Mouse (Mus musculus) hindbrain, embryonic 12.5 days (tissue): ENCODE data around the gene Tll2. TPM values are rescaled to one million over a fixed set of nuclear protein-coding genes. Genes with fewer than 3 reads are reported as not detected.
A peak's percentile ranks its signal among the peaks of the same experiment; 100 is the strongest.

Experiments
- ATAC-seq: fragments of 200-750 bp; cut with Nextera tagmentation; 2 replicates; pipeline ENCODE4 v1.8.0; 2017; ENCODE audit warnings: moderate TSS enrichment; ENCODE audit not compliant: low FRiP score
- H3K27ac ChIP-seq: fragments of 300-500 bp; sonication (generic); 2 replicates; pipeline ENCODE4 v1.5.1; 2016; ENCODE audit warnings: mild to moderate bottlenecking
- H3K27me3 ChIP-seq: fragments of 300-500 bp; sonication (generic); 2 replicates; pipeline ENCODE4 v1.6.1; 2016; ENCODE audit warnings: mild to moderate bottlenecking
- H3K36me3 ChIP-seq: fragments of 300-500 bp; sonication (generic); 2 replicates; pipeline ENCODE4 v1.6.1; 2016; ENCODE audit warnings: mild to moderate bottlenecking
- H3K4me1 ChIP-seq: fragments of 300-500 bp; sonication (generic); 2 replicates; pipeline ENCODE4 v1.6.1; 2016
- H3K4me2 ChIP-seq: fragments of 300-500 bp; sonication (generic); replicated peaks from 2 replicates; pipeline ENCODE4 v1.6.1; 2016; ENCODE audit warnings: mild to moderate bottlenecking
- H3K4me3 ChIP-seq: fragments of 300-500 bp; sonication (generic); 2 replicates; pipeline ENCODE4 v1.5.1; 2016; ENCODE audit warnings: mild to moderate bottlenecking
- H3K9ac ChIP-seq: fragments of 300-500 bp; sonication (generic); 2 replicates; pipeline ENCODE4 v1.6.1; 2016; ENCODE audit warnings: mild to moderate bottlenecking, moderate library complexity
- H3K9me3 ChIP-seq: fragments of 300-500 bp; sonication (generic); replicated peaks from 2 replicates; pipeline ENCODE4 v1.6.1; 2016; ENCODE audit warnings: mild to moderate bottlenecking
- WGBS: fragments of 180-500 bp; shearing (Covaris S2); methylation state at CpG from one replicate; pipeline ENCODE4 v1.1.7; 2016; 5-methylcytosine and 5-hydroxymethylcytosine counted together
- polyA plus RNA-seq: library from polyadenylated mRNA; unstranded; fragments of >200 nt; fragmentation: Nextera tagmentation; extraction: Ambion mirVana; gene quantifications from 2 replicates; pipeline ENCODE4 v1.2.1, GENCODE M21; 2016

Gene Tll2
- polyA plus RNA-seq, 1 experiment from 2014 or later: 0.66 TPM

DNA sequence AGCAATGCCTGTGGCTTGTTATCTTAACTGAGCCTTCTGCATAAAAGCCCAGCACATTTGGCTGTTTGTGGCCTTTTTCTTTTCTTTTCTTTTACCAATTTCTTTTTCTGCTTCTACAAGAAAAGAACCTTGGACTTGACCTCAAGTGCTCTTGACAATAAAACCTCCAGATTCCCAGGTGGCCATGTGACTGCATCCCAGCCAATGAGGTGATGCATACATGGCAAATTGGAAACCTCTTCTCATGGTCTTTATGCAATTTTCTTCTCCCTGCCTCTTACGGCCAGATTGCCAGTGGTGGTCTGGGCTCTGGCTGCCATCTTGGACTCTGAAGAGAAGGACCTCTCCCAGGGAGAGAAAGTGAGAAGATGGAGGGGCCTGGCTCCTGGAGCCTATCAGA is 13.3 kb downstream of the Tll2 start:
- H3K27ac ChIP-seq: no peak overlapping the region
- H3K4me1 ChIP-seq: peaks cover 15% of the 10 kb centered on the region
- H3K9me3 ChIP-seq: no peaks in the 10 kb centered on the region
- no peaks in the 10 kb centered on the region for H3K27me3 ChIP-seq
- H3K9ac ChIP-seq: no peak overlapping the region
- H3K36me3 ChIP-seq: no peaks in the 10 kb centered on the region
- ATAC-seq: no peak
- WGBS: 85% methylated on average over 1 of the region's 1 CpGs
- H3K4me2 ChIP-seq: no peak overlapping the region
- no peak overlapping the region for H3K4me3 ChIP-seq

DNA sequence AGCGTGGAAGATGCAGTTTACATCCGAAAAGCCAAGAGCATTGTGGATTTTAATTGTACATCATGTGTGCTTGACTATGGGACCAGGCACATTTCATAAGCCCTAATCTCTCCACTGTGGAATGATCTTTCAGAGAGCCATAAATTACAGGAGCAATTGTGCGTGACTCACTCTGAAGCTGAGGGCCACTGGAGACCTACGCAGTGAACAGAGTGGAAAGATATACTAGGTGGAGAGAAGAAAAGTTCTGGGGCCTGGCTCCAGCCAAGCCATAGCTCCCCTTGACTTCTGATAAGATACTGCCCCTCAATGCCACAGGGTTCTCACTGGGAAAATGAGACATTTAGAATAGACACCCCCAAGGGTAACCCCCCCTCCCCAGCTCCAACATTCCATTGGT is 13.7 kb downstream of the Tll2 start:
- no peak overlapping the region for H3K27ac ChIP-seq
- H3K4me1 ChIP-seq: peaks cover 15% of the 10 kb centered on the region
- no peak overlapping the region for H3K9ac ChIP-seq
- no peaks in the 10 kb centered on the region for H3K36me3 ChIP-seq
- no peaks in the 10 kb centered on the region for H3K27me3 ChIP-seq
- WGBS: 89% methylated on average over 4 of the region's 4 CpGs
- no peak overlapping the region for H3K4me2 ChIP-seq
- ATAC-seq: no peak
- no peaks in the 10 kb centered on the region for H3K9me3 ChIP-seq
- H3K4me3 ChIP-seq: no peak overlapping the region

DNA sequence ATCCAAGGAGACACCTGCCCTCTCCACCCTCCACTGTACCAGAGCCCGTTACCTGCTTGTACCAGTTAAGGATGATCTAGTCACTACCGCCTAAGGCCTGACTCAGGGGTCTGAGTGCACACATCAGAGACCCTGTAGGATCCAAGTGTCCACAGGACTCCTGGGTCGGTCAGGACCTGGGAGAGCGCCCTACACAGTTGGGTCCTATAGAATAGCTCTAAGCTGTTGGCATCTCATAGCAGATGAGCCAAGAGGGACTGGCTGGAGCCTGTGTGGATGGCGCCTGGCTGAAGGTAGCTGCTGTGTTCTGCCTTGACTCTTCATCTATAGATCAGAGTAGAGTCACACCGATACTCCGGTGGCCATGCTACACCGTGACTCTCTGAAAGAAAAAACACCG is 14.9 kb downstream of the Tll2 start:
- Histone ChIP-seq H3K4me1 (peaks cover 15% of the 10 kb centered on the region), H3K4me2 (no peak overlapping the region), H3K4me3 (no peak overlapping the region), H3K27me3 (no peaks in the 10 kb centered on the region), H3K36me3 (no peaks in the 10 kb centered on the region), H3K27ac (no peak overlapping the region), H3K9me3 (no peaks in the 10 kb centered on the region), H3K9ac (no peak overlapping the region)
- 79% methylated on average over 9 of the region's 9 CpGs for WGBS
- peak; percentile 44; the same call in 1 of the 2 replicates for ATAC-seq

GRCm38 (mm10) chr19:41190876-41191434 is 15.7 kb downstream of the Tll2 start:
- H3K27me3 ChIP-seq: no peaks in the 10 kb centered on the region
- H3K4me3 ChIP-seq: no peak overlapping the region
- H3K9me3 ChIP-seq: no peaks in the 10 kb centered on the region
- no peak overlapping the region for H3K9ac ChIP-seq
- 30% methylated on average over 6 of the region's 6 CpGs for WGBS
- H3K4me1 ChIP-seq: peaks cover 15% of the 10 kb centered on the region
- ATAC-seq: peak; percentile 84
- H3K4me2 ChIP-seq: no peak overlapping the region
- no peaks in the 10 kb centered on the region for H3K36me3 ChIP-seq
- H3K27ac ChIP-seq: no peak overlapping the region

GRCm38 (mm10) chr19:41177331-41177730 is 29.3 kb downstream of the Tll2 start:
- Histone ChIP-seq H3K27me3 (0 out of 2 replicates have a peak, but pooled peaks cover 2% of the 10 kb centered on the region), H3K4me1 (no peaks in the 10 kb centered on the region), H3K9ac (no peak overlapping the region), H3K4me2 (no peak overlapping the region), H3K36me3 (no peaks in the 10 kb centered on the region), H3K9me3 (no peaks in the 10 kb centered on the region), H3K27ac (no peak overlapping the region), H3K4me3 (no peak overlapping the region)
- WGBS: 49% methylated on average over 6 of the region's 6 CpGs
- no peak for ATAC-seq

GRCm38 (mm10) chr19:41176881-41177280 is 29.8 kb downstream of the Tll2 start:
- Histone ChIP-seq H3K36me3 (no peaks in the 10 kb centered on the region), H3K27ac (no peak overlapping the region), H3K4me2 (no peak overlapping the region), H3K9me3 (no peaks in the 10 kb centered on the region), H3K27me3 (0 out of 2 replicates have a peak, but pooled peaks cover 2% of the 10 kb centered on the region), H3K4me1 (no peaks in the 10 kb centered on the region), H3K9ac (no peak overlapping the region), H3K4me3 (no peak overlapping the region)
- 75% methylated on average over 2 of the region's 2 CpGs for WGBS
- ATAC-seq: no peak

DNA sequence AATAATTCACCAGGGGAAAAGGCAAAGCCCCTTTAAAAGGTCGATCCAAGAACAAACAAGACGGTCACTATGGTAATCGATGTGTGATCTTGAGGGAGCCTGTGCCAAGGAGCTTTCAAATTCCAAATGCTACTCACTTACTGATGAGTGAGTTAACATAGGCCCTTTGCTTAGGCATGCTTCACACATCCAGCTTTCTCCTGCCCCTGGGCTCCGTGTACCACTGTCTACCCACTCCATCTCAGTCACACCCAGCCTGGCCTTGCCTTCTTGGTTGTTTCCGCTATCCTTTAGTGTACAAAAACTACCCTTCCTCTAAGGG is 40.8 kb downstream of the Tll2 start:
- Histone ChIP-seq H3K27me3 (peaks cover 4% of the 10 kb centered on the region; the same call in 1 of the 2 replicates), H3K4me1 (peaks cover 22% of the 10 kb centered on the region), H3K9ac (no peak overlapping the region), H3K27ac (no peak overlapping the region), H3K9me3 (no peaks in the 10 kb centered on the region), H3K4me2 (no peak overlapping the region), H3K4me3 (no peak overlapping the region), H3K36me3 (no peaks in the 10 kb centered on the region)
- WGBS: 74% methylated on average over 5 of the region's 5 CpGs
- ATAC-seq: no peak

DNA sequence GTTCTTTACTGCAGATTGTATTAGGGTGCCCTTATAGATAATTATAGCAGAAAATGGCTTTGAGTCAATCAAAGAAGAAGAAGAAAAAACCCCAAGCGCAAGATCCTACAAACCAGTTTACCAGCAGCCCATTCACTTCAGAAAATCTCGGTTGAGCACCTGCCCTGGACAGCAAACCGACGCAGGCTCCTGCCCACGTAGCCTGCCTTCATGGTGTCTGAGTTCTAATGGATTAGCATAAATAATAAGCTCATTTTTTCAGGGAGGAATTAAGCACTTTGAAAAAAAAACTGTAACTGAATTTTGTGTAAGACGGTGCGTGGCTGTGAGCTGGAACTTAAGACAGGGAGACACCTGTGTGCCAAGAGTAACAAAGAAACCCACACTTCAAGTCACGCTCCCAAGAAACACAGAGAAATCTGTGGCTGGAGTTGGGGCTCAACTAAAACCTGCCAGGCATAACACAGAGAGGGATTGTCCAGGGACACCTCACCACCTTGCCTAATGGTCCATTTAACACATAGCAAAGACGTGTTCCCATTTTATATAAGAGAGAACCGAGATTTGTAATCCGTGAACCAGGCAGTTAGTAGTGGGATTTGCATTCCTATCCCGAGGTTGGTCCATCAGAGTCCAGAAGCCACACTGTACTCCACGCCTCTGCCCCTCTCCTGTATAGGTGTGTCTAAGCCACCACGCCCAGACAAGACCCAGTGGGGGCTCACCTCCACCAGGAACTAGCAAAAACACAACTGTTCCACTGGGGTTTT is 41.3 kb downstream of the Tll2 start:
- Histone ChIP-seq H3K9me3 (no peaks in the 10 kb centered on the region), H3K27me3 (peaks cover 4% of the 10 kb centered on the region; the same call in 1 of the 2 replicates), H3K4me2 (no peak overlapping the region), H3K9ac (no peak overlapping the region), H3K4me3 (no peak overlapping the region), H3K36me3 (no peaks in the 10 kb centered on the region), H3K27ac (peak overlapping the region; percentile 30), H3K4me1 (peaks cover 25% of the 10 kb centered on the region)
- peak; percentile 46; the same call in 1 of the 2 replicates for ATAC-seq
- WGBS: 63% methylated on average over 14 of the region's 14 CpGs

DNA sequence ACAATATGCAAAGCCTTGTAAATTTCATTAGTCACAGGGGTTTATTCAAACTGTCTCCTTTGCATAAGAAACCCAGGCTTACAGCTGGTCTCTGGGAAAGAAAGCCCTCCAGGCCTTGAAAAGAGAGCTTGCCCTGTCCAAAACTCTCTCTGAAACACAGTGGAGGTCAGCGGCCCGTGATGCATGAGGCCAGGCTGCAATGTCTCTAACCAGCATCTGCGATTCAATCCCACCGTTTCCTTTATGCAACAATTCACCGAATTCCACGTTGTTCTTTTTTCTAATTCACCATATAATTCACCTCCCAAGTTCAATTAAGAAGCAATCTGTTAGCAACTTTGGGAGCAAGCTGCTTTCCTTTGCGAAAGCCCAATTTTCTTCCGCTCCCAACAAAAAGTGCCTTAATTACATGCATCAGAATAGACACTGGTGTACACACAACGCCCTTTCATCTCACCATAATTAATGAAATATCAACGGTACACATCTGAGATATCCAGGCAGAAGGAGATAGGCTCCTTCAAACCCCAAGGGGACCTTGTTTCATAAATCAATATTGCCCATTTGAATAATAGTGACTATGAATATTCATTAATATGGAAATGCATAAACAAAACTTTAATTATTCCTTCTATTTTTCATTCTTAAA is 42.1 kb downstream of the Tll2 start:
- H3K27me3 ChIP-seq: peaks cover 4% of the 10 kb centered on the region; the same call in 1 of the 2 replicates

GRCm38 (mm10) chr19:41160388-41160787 is 46.2 kb downstream of the Tll2 start:
- H3K9ac ChIP-seq: no peak overlapping the region
- peaks cover 4% of the 10 kb centered on the region; the same call in 1 of the 2 replicates for H3K27me3 ChIP-seq
- 50% methylated on average over 14 of the region's 14 CpGs for WGBS
- no peaks in the 10 kb centered on the region for H3K36me3 ChIP-seq
- H3K4me2 ChIP-seq: no peak overlapping the region
- no peak for ATAC-seq
- H3K27ac ChIP-seq: no peak overlapping the region
- peaks cover 19% of the 10 kb centered on the region for H3K4me1 ChIP-seq
- H3K4me3 ChIP-seq: no peak overlapping the region
- no peaks in the 10 kb centered on the region for H3K9me3 ChIP-seq

More for the DNA sequence above, 42.1 kb downstream of the Tll2 start:
- Histone ChIP-seq H3K9ac (no peak overlapping the region), H3K4me2 (no peak overlapping the region), H3K36me3 (no peaks in the 10 kb centered on the region), H3K4me1 (peaks cover 26% of the 10 kb centered on the region), H3K9me3 (no peaks in the 10 kb centered on the region), H3K27ac (peak overlapping the region; percentile 71), H3K4me3 (no peak overlapping the region)
- ATAC-seq: peak; percentile 76
- WGBS: 26% methylated on average over 10 of the region's 10 CpGs

GRCm38 (mm10) chr19:41154681-41155080 is 52.0 kb downstream of the Tll2 start:
- Histone ChIP-seq H3K4me2 (no peak overlapping the region), H3K4me3 (no peak overlapping the region), H3K27me3 (no peaks in the 10 kb centered on the region), H3K9me3 (0 out of 2 replicates have a peak, but pooled peaks cover 6% of the 10 kb centered on the region), H3K36me3 (no peaks in the 10 kb centered on the region), H3K9ac (no peak overlapping the region), H3K27ac (no peak overlapping the region), H3K4me1 (no peaks in the 10 kb centered on the region)
- no peak for ATAC-seq
- WGBS: 85% methylated on average over 7 of the region's 7 CpGs

- ATAC-seq: no peak
- Histone ChIP-seq H3K4me1 (no peaks in the 10 kb centered on the region), H3K9me3 (0 out of 2 replicates have a peak, but pooled peaks cover 6% of the 10 kb centered on the region), H3K27ac (no peak overlapping the region), H3K36me3 (no peaks in the 10 kb centered on the region), H3K4me2 (no peak overlapping the region), H3K27me3 (no peaks in the 10 kb centered on the region), H3K4me3 (no peak overlapping the region), H3K9ac (no peak overlapping the region)
- WGBS: 87% methylated on average over 4 of the region's 4 CpGs
Measured at GRCm38 (mm10) chr19:41152462-41152861, 54.2 kb downstream of the Tll2 start.
